Mouse (Mus musculus) heart, postnatal 10 days (tissue): Measurements from ENCODE around the gene Capg. TPM values are rescaled to one million over a fixed set of nuclear protein-coding genes. Genes with fewer than 3 reads are reported as not detected.

Experiments
- DNase-seq, 2 experiments: peaks; one replicate each; pipeline ENCODE4 v3.0.0; 2021
- intact Hi-C: fragments of 180-260 bp; cut with DNase I; formaldehyde crosslinking; loops from one replicate; pipeline ENCODE4 v1.15.1; 2025
- total RNA-seq, 2 experiments: library from RNA; stranded (reverse); gene quantifications; 2 replicates each; pipeline ENCODE4 v1.2.3; 2021

The Capg gene
- total RNA-seq, 2 experiments from 2014 or later, result 11.5 to 13.1 TPM

DNA sequence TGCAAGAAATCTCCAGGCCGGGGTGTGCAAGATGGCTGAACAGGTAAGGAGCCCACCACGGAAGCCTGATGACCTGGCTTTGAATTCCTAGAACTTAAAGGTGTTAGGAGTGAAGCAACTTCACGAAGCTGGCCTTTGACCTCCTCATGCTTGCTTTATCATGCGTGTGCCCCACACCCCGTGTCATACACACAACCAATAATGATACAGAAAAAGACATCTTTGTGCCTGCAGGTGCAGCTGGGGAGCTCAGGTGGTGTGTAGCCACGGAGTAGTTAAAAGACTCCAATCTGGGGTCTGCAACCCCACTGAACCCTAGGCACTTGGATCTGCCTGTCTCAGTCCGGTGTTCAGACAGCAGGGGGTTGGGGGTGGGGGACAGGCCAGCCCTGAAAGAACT is 21.3 kb downstream of the Capg start:
- DNase-seq, result no peak
- intact Hi-C loops, result no loop called here

DNA sequence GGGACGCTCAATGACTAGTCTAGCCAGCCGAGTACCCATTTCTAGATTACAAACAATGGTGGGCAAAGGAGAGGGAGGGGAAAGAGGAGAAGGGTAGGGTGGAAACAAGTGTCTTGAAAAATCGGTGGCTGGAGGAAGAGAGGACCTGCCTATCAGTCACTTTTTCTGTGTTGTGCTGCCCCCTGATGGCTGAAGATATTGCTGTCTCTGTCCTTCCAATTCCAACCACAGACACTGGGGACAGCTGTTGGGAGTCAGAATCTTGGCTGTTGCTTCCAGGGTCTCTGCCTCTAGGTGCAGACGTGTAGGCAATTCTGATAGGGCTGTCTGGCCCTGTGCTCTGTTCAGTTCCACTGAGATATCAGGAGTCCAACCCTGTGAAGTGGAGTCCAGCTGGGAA is 21.9 kb downstream of the Capg start:
- peak; percentile 93 to 97 for DNase-seq
- intact Hi-C loops, result loop anchor here (1.0 kb wide), 3 partner anchors 31 to 159 kb away; no protein-coding TSS in a partner anchor

DNA sequence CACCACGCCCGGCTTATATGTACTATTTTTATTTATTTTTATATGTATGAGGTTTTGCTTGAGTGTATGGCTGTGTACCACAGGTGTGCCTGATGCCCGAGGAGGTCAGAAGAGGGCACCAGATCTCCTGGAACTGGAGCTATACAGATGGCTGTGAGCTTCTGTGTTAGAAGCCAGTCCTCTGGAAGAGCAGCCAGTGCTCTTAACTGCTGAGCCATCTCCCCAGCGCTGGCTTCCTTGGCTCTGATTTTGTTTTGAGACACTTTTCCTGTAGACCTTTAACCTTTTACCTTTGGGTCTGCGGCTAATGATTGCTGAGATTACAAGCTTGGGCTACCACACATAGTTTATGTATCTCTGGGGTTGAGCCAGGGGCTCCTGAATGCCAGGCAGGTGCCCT is 23.3 kb downstream of the Capg start:
- peak in 1 of 2 experiments; percentile 34 for DNase-seq
- intact Hi-C loops, result no loop called here

DNA sequence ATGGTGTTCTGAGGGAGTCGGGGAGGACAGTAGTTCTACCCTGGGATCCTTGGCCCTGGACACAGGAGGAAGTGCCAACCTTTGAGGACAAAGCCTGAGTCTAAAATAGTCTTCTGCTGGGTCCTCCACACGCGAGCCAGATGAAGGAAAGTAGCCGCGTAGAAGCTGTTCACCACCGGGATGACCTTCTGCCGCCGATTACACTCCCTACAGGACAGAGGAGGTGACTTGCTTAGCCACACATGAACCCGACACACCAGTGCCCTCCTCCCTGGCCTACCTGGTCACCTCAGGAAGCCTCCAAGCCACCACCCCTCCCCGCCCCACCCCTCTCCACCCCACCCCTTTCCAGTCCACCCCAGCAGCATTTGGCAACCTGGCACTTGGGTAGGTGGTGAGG is 24.5 kb downstream of the Capg start:
- intact Hi-C loops, result no loop called here
- peak in 1 of 2 experiments; percentile 31 for DNase-seq

DNA sequence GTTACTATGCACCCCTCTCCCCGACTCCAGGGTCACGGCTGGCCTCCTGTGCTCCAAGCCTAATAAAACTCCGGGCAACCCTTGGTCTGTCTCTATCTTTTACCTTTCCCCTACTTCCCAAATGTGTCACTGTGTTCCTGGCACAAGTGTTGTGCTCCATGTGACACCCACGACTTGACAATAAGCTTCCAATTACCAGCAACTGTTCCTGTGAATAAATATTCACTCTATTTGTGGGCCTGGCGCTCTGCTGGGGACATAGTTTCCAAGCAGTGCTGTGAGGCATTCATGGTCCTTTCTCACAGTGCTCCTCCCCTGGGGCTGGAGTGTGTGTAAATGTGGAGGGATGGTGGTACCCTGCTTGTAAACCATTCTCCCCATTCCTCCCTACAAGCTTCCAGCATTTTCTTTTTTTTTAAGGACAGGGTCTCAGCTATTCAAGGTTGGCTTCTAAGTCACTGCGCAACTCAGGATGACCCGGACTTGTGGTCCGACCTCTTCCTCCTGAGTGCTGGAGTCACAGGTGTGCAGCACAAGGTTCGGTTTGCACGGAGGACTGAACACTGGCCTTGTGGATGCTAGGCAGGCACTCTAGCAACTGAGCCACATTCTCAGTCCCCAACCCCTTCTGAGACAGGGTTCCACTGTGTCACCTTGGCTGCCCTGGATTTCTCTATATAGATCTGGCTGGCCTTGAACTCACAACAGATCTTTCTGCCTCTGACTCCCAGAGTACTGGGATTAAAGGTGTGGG is 26.6 kb downstream of the Capg start:
- peak; percentile 59 to 70 for DNase-seq
- intact Hi-C loops, result no loop called here

DNA sequence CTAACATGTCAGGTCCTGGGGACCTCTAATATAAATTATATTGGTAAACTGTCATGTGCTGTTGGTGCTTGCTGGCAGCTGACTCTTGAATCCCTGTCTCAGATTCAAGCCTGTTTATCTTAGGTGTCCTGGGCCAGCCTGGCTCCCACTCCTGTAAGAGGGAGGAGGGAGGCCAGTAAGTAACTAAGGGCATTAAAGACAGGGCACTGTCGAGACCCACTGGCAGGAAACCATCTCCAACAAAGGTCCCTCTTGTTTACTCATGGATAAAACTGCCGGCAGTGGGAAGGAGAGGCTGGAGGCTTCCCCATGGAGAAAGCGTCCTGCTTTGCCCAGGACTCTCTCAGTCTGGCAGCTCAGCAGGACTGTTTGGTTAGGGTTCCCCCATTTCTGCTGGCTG is 27.6 kb downstream of the Capg start:
- no peak for DNase-seq
- intact Hi-C loops, result no loop called here

DNA sequence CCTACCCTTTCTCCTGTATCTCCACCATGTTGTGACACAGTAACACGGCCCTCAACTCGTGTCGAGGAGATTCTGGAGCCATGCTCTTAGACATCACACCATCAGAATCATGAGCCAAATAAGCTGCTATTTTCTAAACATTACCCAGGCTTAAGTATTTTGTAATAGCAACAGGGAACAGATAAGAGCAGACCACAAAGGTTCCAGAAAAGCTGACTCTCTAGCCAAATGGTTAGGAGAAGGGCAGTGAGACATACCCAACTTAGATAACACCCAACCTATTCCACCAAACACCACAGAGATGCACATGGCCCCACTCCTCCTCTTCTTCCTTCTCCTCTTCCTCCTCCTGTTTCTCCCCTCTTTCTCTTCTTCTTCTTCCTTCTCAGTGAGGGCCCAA is 31.9 kb downstream of the Capg start:
- intact Hi-C loops, result no loop called here
- DNase-seq, result no peak

DNA sequence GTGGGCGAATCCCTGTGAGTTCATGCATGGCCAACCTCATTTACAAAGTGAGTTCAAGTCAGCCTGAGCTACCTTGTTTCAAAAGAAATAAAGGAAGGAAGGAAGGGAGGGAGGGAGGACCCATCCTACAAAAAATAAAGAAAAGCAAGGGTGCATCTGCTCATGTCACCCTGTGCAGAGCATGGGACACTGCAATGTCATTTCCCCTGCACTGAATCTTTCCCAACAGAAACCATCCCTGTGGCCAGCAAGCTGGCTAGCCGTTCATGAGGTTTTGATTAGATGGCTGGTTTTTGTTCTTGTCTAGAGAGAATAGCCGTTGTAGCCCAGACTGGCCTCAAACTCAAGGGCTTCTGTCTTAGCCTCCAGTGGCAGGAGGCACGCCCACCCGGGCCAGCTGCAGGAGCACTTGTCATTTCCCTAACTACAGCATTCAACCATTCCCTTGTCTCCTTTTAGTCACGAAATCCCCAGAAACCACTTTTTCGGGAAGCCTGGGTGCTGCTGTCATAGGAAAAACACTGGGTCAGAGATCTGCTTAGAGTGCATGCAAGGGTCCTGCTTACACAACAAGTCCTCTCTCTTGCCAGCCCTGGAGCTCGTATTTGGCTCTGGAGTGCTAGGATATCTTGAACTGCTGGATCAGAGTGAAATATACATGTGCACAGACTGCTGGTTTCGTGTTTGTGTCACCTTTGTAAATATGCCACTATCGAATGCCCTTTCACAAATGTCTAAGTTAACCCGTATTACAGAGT is 37.6 kb downstream of the Capg start:
- intact Hi-C loops, result no loop called here
- no peak for DNase-seq

DNA sequence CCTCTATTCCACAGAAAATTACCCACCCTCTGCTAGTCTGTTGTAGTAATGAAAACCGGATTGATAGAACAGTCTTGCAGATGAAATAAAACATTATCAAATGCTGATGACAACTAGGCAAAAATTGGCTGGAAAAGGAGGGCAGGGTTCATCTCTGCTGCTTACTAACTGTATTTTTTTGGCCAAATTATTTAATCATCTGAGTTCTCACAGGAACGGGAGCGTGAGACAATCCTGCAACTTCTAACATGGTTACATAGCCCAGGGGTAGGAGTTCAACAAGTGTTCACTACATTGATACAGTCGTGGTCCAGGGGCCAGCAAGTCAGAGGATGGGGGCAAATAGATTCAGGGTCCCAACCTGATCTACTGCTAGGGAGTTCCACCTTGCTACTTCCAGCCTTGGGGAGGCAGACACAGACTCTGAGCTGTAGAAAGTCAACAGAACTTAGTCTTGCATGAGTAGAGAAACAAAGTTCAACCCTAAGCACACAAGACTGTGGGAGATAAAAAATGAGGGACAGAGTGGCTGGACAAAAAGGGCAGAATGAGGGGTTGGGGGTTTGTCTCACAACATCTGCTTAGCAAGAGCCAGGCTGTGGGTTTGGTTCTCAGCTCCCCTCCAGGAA is 39.1 kb downstream of the Capg start:
- DNase-seq, result no peak
- intact Hi-C loops, result no loop called here

DNA sequence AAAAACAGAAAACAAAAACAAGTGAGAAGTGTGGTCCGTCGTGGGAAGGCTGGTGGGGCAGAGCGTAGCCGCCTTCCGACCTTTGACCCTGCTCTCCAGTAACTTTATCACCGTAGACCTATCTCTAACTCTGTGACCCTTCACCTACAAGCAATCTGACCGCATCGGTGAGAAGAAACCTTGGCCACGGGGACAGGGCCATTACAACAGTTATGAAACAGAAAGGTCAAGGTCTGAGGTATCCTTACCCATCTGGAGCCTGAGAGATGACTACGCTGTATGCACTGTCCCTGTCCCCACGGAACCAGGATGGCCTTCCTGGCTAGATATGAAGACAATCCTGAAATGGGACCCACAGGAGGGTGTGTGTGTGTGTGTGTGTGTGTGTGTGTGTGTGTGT is 40.0 kb downstream of the Capg start:
- DNase-seq, result no peak
- intact Hi-C loops, result no loop called here

DNA sequence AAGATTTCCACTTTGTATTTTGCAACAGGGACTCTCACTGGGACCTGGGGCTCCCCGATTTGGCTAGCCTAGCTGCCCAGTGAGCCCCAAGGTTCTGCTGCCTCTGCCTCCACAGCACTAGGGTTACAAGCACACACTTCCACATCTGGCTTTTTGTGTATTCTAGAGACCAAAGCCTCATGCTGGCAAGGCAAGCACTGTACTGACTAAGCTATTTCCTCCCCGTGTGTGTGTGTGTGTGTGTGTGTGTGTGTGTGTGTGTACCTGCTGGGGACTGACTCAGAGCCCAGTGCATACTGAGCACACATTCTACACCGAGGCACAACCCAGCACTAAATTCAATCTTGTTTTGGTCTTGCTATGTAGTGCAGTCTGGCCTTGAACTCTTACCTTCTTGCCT is 42.5 kb downstream of the Capg start:
- no peak for DNase-seq
- intact Hi-C loops, result no loop called here

DNA sequence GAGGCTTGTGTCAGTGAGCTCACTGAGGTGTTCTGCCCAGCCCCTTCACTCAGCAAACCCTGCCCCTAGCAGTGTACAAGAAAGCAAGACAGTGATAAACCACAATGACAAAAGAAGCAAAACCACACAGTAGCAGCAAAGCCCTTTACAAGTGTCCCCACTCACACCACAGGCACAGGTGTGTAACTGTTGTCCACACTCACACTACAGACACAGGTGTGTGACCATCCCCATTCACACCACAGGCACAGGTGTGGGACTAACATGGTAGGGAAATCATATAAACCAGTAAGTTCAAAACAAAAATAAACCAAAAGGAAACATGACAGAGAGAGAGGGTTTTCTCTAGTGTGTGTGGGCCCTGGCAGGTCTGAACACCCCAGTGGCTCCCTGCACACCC is 44.1 kb downstream of the Capg start:
- intact Hi-C loops, result no loop called here
- DNase-seq, result no peak

DNA sequence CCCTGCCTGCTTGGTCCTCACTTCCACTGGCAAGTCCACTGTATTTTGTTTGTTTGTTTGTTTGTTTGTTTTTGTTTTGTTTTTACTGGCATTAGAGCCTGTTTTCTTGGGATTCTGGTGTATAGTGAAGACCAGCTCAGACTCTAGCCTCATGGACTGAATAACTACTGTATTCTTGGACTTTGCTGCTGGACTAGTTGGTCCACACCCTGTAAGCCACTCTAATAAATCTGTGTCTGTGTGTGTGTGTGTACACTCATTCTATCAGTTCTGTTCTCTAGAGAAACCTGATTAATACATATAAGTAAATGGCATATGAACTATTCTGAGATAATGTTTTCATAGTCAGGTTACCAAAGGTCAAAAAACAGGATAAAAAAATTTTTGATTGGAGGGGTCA is 45.9 kb downstream of the Capg start:
- intact Hi-C loops, result no loop called here
- DNase-seq, result no peak

DNA sequence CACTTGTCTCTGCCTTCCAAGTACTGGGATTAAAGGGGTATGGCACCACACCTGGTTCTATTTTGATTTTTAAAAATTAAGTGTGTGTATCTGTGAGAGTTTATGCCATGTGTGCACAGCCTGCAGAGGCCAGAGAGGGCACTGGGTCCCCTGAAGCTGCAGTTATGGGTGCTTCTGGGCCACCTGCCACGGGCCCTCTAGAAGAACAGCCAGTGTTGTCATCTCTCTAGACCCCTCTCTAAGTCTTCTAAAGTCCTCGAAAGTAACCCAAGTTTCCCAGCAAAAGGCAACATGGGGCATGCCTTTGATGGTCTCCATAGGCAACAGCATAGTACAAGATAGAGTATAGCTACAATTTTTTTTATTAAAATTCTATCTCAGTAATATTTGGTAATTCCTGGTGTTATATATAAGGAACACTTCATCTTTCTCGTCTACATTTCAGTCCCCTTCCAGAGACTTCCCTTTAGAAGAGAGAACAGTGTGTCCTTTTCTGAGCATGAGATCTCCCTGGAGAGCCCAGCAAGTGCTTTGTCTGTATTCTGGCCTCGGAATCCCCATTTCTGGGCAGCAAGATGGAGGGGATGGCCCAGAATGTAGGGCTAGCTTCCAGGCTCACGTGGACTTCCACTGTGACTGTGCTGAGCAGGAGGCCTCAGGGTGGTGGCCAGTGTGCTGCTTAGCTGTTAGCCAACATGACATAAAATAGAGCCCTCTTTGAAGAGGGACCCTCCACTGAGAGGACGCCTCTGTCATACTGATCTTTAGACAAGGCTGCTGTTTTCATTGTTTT is 49.0 kb downstream of the Capg start:
- intact Hi-C loops, result no loop called here
- no peak for DNase-seq

DNA sequence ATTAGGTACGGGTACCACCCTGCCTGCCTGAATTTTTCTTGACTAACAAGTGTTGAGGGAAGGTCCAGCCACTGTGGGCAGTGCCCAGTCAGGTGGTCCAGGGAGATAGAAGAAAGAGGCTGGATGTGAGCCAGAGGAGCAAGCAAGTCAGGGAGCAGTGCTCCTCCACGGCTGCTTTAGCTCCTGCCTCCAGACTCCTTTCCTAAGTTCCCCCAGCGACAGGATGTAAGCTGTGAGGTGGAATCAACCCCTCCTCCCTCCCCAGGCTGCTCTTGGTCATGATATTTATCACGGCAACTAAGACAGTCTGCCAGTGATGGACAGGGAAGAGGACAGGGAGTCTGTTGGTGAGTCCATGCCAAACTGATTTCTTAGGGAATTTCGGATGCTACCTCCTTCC is 49.7 kb downstream of the Capg start:
- intact Hi-C loops, result no loop called here
- no peak for DNase-seq

DNA sequence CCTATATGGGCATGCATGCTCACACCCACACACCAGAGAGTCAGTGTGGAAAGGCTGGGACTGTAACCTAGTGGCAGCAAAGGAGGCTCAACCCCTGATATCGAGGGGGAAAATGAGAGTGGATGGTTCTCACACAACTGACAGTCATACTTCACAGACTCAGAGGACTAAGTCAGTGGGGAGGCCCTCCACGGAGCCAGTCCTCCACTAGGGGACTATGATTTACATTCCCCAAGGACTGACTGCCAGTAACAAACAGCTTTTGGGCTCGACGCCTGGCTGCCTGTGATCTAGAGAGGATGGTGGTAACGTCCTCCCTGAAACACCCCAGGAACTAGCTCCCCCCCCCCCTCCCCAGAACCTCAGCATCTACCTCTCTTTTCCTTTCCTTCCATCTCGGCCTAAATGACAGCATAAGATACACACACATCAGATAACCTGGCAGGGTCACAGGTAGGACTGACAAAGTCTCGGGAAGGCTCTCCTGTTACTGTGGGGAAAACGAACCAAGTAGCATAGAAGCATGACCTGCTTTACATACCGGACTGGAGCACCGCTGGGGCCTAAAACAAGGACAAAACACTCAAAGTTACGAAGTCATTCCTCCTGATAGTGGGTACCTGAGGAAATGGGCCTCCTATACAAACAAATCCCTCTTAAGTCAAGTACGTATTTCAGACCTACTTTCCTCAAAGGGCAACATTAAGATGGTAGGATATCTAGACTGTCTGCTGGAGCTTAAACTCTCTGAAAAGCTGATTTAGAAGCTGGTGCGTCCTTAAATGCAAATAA is 53.1 kb downstream of the Capg start:
- intact Hi-C loops, result no loop called here
- peak; percentile 29 to 43 for DNase-seq

DNA sequence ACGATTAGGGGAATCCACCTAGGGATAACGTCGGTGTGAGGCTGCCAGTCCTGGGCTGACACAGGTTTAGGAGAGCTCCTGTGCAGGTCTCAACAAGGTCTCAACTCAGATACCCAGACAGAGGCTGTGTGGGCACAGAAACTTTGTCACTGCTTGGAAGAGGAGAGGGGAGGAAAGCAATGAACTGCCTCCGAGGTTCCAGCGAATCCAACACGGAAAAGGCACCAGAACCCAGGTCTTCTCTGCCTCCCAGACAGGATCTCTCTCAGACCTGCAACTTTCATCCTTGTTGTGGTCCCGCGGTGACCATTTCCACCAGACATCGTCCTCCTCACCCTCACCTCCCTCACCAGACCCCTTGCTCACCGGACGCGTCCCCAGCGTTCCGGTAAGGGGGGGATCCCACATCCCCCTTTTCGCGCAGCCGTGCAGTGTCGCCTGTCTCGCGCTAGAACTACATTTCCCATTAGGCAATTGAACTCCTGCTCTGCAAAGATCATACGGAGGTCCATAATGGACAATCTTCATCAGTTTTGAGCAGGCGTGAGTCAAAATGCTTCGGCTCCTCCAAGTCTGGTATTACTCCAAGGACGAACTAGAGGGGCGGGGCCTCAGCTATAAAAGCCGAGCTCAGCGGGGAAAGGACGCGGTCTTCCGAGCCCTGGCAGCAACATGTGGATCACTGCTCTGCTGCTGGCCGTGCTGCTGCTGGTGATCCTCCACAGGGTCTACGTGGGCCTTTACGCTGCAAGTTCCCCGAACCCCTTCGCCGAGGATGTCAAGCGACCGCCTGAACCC is 54.0 kb downstream of the Capg start, which contains the start of the genes Elmod3 and Retsat:
TSS of gene Elmod3 (minus strand) at position 458 of the 798 bp plus-strand sequence.
TSS of gene Retsat (plus strand) at position 520 of the 798 bp plus-strand sequence.
- DNase-seq, result peak; percentile 97
- intact Hi-C loops, result no loop called here

DNA sequence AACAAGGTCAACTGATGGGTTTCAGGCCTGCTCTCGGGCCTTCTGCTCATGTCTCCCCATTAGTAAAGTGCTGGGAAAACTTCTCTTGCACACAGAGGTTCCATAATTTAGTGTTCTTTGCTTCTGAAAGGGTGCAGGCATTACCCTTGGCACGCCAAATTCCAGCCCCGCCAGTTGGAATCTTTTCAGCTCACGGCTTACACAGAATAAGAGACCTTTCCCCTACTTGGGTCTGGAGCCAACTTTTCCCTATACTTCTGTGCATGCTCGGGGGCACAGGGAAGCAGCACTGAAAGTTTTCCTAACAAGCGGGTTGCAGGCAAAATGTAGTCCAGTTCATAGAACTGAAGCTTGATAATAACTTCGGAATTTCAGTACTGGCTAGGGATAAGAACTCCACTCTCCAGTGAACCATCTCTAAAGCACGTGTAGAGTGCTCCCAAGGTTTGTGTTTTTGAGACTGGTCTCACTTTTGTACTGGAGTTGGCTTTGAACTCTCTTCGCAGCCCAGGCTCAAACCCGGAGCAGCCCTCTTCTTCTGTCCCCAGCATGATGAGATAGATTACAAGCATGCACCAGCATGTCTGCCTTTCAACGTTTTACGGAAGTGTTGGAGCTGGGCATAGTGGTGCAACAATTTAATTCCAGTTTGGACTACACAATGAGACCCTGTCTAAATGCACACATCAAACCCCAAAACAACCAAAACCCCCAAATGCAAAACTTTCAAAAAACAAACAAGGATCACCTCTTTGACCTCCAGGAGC is 54.8 kb downstream of the Capg start:
- intact Hi-C loops, result no loop called here
- DNase-seq, result peak; percentile 74 to 80
